Mouse (Mus musculus): ENCODE data around the gene Olfr1491. TPM values are rescaled to one million over a fixed set of nuclear protein-coding genes. Genes with fewer than 3 reads are reported as not detected.

Olfr1491 gene
- not detected in 2 replicates for polyA plus RNA-seq (2012; rRNA removed)

DNA sequence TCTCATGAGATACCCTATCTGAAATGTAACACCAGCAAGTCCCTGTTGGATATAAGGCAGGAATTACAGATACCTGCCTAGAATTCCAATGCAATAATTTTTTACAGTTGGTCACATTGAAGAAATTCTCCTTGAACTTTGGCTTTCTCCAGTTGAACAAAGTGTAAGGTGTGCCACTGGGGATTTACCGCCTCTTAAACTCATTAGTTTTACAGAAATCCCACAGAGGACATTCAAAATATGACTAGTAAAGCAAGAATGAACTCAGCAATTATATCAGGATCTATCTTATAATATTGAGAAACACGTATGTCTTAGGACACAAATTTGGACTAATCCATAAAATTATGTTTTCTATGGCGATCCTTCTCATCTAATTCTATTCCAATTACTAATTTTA lies at the start of gene Olfr1491:
TSS of gene Olfr1491 (plus strand) at position 301 of the 400 bp plus-strand sequence.

DNA sequence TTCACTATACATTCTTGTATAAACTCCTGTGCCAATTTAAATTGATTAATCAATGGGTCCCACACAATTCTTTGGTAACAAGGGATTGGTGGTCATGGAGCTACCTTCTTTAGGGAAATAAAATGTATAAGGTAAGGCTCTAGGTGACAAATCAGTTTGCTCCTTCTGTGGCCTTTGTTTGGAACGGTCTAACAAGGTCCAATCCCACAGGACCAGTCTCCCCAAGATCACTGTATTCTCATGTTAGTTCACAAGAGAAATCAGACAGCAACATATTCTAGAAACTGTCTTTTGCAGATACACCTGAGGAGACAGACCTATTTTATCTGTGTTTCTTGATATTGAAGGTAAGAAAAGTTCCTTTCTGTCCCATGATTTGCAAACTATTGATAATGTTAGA lies 46.3 kb upstream of the Olfr1491 start, which contains the start of gene Olfr1490:
TSS of gene Olfr1490 (plus strand) at position 301 of the 400 bp plus-strand sequence.

GRCm38 (mm10) chr19:13722978-13723377 lies 25.9 kb downstream of the Olfr1491 start, which contains the start of gene Olfr1493-ps1:
Olfr1493-ps1 (plus strand) TSS chr19:13723278.

DNA sequence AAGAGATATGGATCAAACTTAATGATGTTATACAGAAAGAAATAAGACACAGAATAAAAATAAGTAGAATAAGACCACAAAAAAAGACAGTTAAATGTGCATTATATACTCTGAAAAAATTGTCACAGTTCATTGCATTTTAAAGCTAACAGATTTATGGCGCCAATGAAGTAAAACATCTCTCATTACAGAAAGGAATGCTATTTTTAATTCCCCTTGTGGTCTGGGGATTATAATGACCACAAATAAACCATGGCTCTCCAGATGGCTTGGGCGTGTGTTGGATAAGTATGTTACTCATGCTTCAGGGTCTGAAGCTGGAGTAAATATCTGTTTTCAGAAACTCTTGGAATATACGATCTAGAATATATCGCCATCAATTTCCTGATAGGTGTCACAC lies 42.4 kb downstream of the Olfr1491 start, which contains the start of gene Olfr1494:
TSS of gene Olfr1494 (plus strand) at position 301 of the 400 bp plus-strand sequence.

Other genes starting within 250 kb of the Olfr1491 start
- gene Olfr1472, start 241.2 kb upstream of the Olfr1491 start, polyA plus RNA-seq (2012; rRNA removed), result not detected in 2 replicates
- not detected in 2 replicates for gene Olfr1474, start 227.7 kb upstream of the Olfr1491 start, polyA plus RNA-seq (2012; rRNA removed)
- not detected in 2 replicates for gene Olfr1475, start 217.1 kb upstream of the Olfr1491 start, polyA plus RNA-seq (2012; rRNA removed)
- not detected in 2 replicates for gene Olfr1477, start 196.7 kb upstream of the Olfr1491 start, polyA plus RNA-seq (2012; rRNA removed)
- not detected in 2 replicates for gene Olfr1480, start 169.4 kb upstream of the Olfr1491 start, polyA plus RNA-seq (2012; rRNA removed)
- gene Olfr1484, start 113.8 kb upstream of the Olfr1491 start, polyA plus RNA-seq (2012; rRNA removed), result not detected in 2 replicates
- gene Olfr1487, start 79.9 kb upstream of the Olfr1491 start, polyA plus RNA-seq (2012; rRNA removed), result not detected in 2 replicates
- gene Olfr1489, start 65.6 kb upstream of the Olfr1491 start, polyA plus RNA-seq (2012; rRNA removed), result not detected in 2 replicates
- not detected in 2 replicates for gene Olfr1490, start 46.2 kb upstream of the Olfr1491 start, polyA plus RNA-seq (2012; rRNA removed)
- not detected in 2 replicates for gene Olfr1493-ps1, start 26.0 kb downstream of the Olfr1491 start, polyA plus RNA-seq (2012; rRNA removed)
- gene Olfr1494, start 42.5 kb downstream of the Olfr1491 start, polyA plus RNA-seq (2012; rRNA removed), result not detected in 2 replicates
- gene Olfr1495, start 67.3 kb downstream of the Olfr1491 start, polyA plus RNA-seq (2012; rRNA removed), result not detected in 2 replicates
- gene Olfr1496, start 80.6 kb downstream of the Olfr1491 start, polyA plus RNA-seq (2012; rRNA removed), result not detected in 2 replicates
- gene Olfr1497, start 100.9 kb downstream of the Olfr1491 start, polyA plus RNA-seq (2012; rRNA removed), result not detected in 2 replicates
- gene Olfr1499, start 122.2 kb downstream of the Olfr1491 start, polyA plus RNA-seq (2012; rRNA removed), result not detected in 2 replicates
- not detected in 2 replicates for gene Olfr1500, start 133.2 kb downstream of the Olfr1491 start, polyA plus RNA-seq (2012; rRNA removed)
- gene Olfr1501, start 153.4 kb downstream of the Olfr1491 start, polyA plus RNA-seq (2012; rRNA removed), result not detected in 2 replicates
- gene Olfr1502, start 164.5 kb downstream of the Olfr1491 start, polyA plus RNA-seq (2012; rRNA removed), result not detected in 2 replicates
- not detected in 2 replicates for gene Olfr1504, start 200.7 kb downstream of the Olfr1491 start, polyA plus RNA-seq (2012; rRNA removed)
- not detected in 2 replicates for gene Olfr1505, start 216.3 kb downstream of the Olfr1491 start, polyA plus RNA-seq (2012; rRNA removed)

Data from central nervous system, embryonic 18 days (tissue).